Mouse (Mus musculus): ENCODE data around the gene Nr4a3.

Gene Nr4a3

GRCm38 (mm10) chr4:48050442-48050841 lies 5.5 kb downstream of the Nr4a3 start:
- no peak for DNase-seq (ENCODE audit: low spot score in 2 of 2)

GRCm38 (mm10) chr4:48051086-48051673 lies 6.2 kb downstream of the Nr4a3 start:
- no peak for DNase-seq (ENCODE audit: low spot score in 2 of 2)

GRCm38 (mm10) chr4:48051674-48052121 lies 6.7 kb downstream of the Nr4a3 start:
- no peak for DNase-seq (ENCODE audit: low spot score in 2 of 2)

GRCm38 (mm10) chr4:48061716-48062115 lies 16.8 kb downstream of the Nr4a3 start:
- no peak for DNase-seq (ENCODE audit: low spot score in 2 of 2)

- DNase-seq (ENCODE audit: low spot score in 2 of 2), result no peak
Measured at GRCm38 (mm10) chr4:48064311-48064710, 19.4 kb downstream of the Nr4a3 start.

GRCm38 (mm10) chr4:48066676-48067075 lies 21.7 kb downstream of the Nr4a3 start:
- DNase-seq (ENCODE audit: low spot score in 2 of 2), result no peak

GRCm38 (mm10) chr4:48069111-48069510 lies 24.2 kb downstream of the Nr4a3 start:
- no peak for DNase-seq (ENCODE audit: low spot score in 2 of 2)

GRCm38 (mm10) chr4:48072006-48072405 lies 27.1 kb downstream of the Nr4a3 start:
- DNase-seq (ENCODE audit: low spot score in 2 of 2), result no peak

- no peak for DNase-seq (ENCODE audit: low spot score in 2 of 2)
Measured at GRCm38 (mm10) chr4:48073325-48073724, 28.4 kb downstream of the Nr4a3 start.

GRCm38 (mm10) chr4:48074451-48075240 lies 29.7 kb downstream of the Nr4a3 start:
- DNase-seq (ENCODE audit: low spot score in 2 of 2), result peak; percentile 74 to 86

GRCm38 (mm10) chr4:48076693-48077471 lies 31.9 kb downstream of the Nr4a3 start:
- peak; percentile 52 to 76 for DNase-seq (ENCODE audit: low spot score in 2 of 2)

GRCm38 (mm10) chr4:48078213-48078612 lies 33.3 kb downstream of the Nr4a3 start:
- no peak for DNase-seq (ENCODE audit: low spot score in 2 of 2)

- no peak for DNase-seq (ENCODE audit: low spot score in 2 of 2)
Measured at GRCm38 (mm10) chr4:48079285-48080039, 34.5 kb downstream of the Nr4a3 start.

GRCm38 (mm10) chr4:48083452-48083851 lies 38.5 kb downstream of the Nr4a3 start:
- DNase-seq (ENCODE audit: low spot score in 2 of 2), result no peak

- no peak for DNase-seq (ENCODE audit: low spot score in 2 of 2)
Measured at GRCm38 (mm10) chr4:48086609-48087008, 41.7 kb downstream of the Nr4a3 start.

- DNase-seq (ENCODE audit: low spot score in 2 of 2), result no peak
Measured at GRCm38 (mm10) chr4:48087497-48087896, 42.5 kb downstream of the Nr4a3 start.

- DNase-seq (ENCODE audit: low spot score in 2 of 2), result no peak
Measured at GRCm38 (mm10) chr4:48093221-48093620, 48.3 kb downstream of the Nr4a3 start.

- DNase-seq (ENCODE audit: low spot score in 2 of 2), result no peak
Measured at GRCm38 (mm10) chr4:48100217-48100616, 55.3 kb downstream of the Nr4a3 start.

- no peak for DNase-seq (ENCODE audit: low spot score in 2 of 2)
Measured at GRCm38 (mm10) chr4:48101981-48102380, 57.0 kb downstream of the Nr4a3 start.

GRCm38 (mm10) chr4:48105387-48105786 lies 60.4 kb downstream of the Nr4a3 start:
- DNase-seq (ENCODE audit: low spot score in 2 of 2), result no peak

- no peak for DNase-seq (ENCODE audit: low spot score in 2 of 2)
Measured at GRCm38 (mm10) chr4:48107086-48107485, 62.1 kb downstream of the Nr4a3 start.

GRCm38 (mm10) chr4:48108591-48108990 lies 63.6 kb downstream of the Nr4a3 start:
- DNase-seq (ENCODE audit: low spot score in 2 of 2), result peak in 1 of 2 experiments; percentile 53
